In genomic region chr12:53832590-53832989, GRCm38 (mm10) we compare ENCODE assay signal across 14 mouse cellular contexts.
A peak's percentile ranks its signal among the peaks of the same experiment; 100 is the strongest.
DNase-seq lines count a peak whose midpoint lies in the region; ATAC-seq lines count a peak whose summit lies in the region.
"Had no signal": no experiment of that assay in that cellular context is flagged by ENCODE, and none has a peak within 500 bp of the region (broad histone marks: within the 10 kb centered on the region; RNA-seq: fewer than 3 reads in every experiment).

No protein-coding gene starts in this region.

- no peak for DNase-seq in hindbrain, embryonic 10.5 days (ENCODE audit: low spot score)
- DNase-seq in ovary, adult 18-20 months (ENCODE audit: low spot score): peak; percentile 27
- DNase-seq in ovary, postnatal 36 days (ENCODE audit: low spot score): no peak
- DNase-seq in Muller cell, postnatal 12 days (ENCODE audit: inconsistent ontology term): no peak
- DNase-seq: adrenal gland, postnatal 25 days; cerebellum, postnatal 36 days had no signal

- peak overlapping the region; percentile 40; the same call in 1 of the 2 replicates for H3K27ac ChIP-seq in hindbrain, embryonic 13.5 days
- no peak overlapping the region for H3K27ac ChIP-seq in hindbrain, embryonic 10.5 days
- H3K27ac ChIP-seq in forebrain, embryonic 15.5 days (replicated peaks): peak overlapping the region; percentile 71
- H3K27ac ChIP-seq in midbrain, embryonic 16.5 days (ENCODE audit: low read length): 0 out of 2 replicates have a peak overlapping the region, but pooled peaks have one; percentile 9
- H3K27ac ChIP-seq: heart, adult 2 months; hindbrain, postnatal 0 days; limb, embryonic 12.5 days had no signal

- 69% methylated on average over 6 of the region's 6 CpGs for WGBS in hindbrain, embryonic 13.5 days
- 86% methylated on average over 6 of the region's 6 CpGs for WGBS in hindbrain, embryonic 10.5 days
- 43% methylated on average over 6 of the region's 6 CpGs for WGBS in forebrain, embryonic 15.5 days
- 49% methylated on average over 6 of the region's 6 CpGs for WGBS in midbrain, embryonic 16.5 days

- no peak overlapping the region for H3K4me3 ChIP-seq in hindbrain, embryonic 13.5 days
- no peak overlapping the region for H3K4me3 ChIP-seq in hindbrain, embryonic 10.5 days
- H3K4me3 ChIP-seq in forebrain, embryonic 15.5 days: no peak overlapping the region
- H3K4me3 ChIP-seq in midbrain, embryonic 16.5 days (ENCODE audit: low read depth, low read length): no peak overlapping the region
- H3K4me3 ChIP-seq: heart, adult 2 months; limb, embryonic 12.5 days had no signal

- H3K27me3 ChIP-seq in hindbrain, embryonic 13.5 days: no peaks in the 10 kb centered on the region
- no peaks in the 10 kb centered on the region for H3K27me3 ChIP-seq in hindbrain, embryonic 10.5 days (ENCODE audit: insufficient read depth, poor library complexity, severe bottlenecking)
- H3K27me3 ChIP-seq in forebrain, embryonic 15.5 days: no peaks in the 10 kb centered on the region
- no peaks in the 10 kb centered on the region for H3K27me3 ChIP-seq in midbrain, embryonic 16.5 days (ENCODE audit: control insufficient read depth, insufficient read depth, low read depth, low read length)
- H3K27me3 ChIP-seq: Patski had no signal

- H3K9me3 ChIP-seq in hindbrain, embryonic 13.5 days: no peaks in the 10 kb centered on the region
- H3K9me3 ChIP-seq in hindbrain, embryonic 10.5 days: no peaks in the 10 kb centered on the region
- H3K9me3 ChIP-seq in forebrain, embryonic 15.5 days: no peaks in the 10 kb centered on the region
- H3K9me3 ChIP-seq in midbrain, embryonic 16.5 days (replicated peaks; ENCODE audit: control insufficient read depth, low read length, poor library complexity, severe bottlenecking): no peaks in the 10 kb centered on the region
- H3K9me3 ChIP-seq: limb, embryonic 12.5 days had no signal

- H3K4me2 ChIP-seq in hindbrain, embryonic 13.5 days: no peak overlapping the region
- no peak overlapping the region for H3K4me2 ChIP-seq in forebrain, embryonic 15.5 days (replicated peaks)
- no peak overlapping the region for H3K4me2 ChIP-seq in midbrain, embryonic 16.5 days (ENCODE audit: low read length)

- no peaks in the 10 kb centered on the region for H3K36me3 ChIP-seq in hindbrain, embryonic 13.5 days
- no peaks in the 10 kb centered on the region for H3K36me3 ChIP-seq in hindbrain, embryonic 10.5 days
- H3K36me3 ChIP-seq in forebrain, embryonic 15.5 days: no peaks in the 10 kb centered on the region
- H3K36me3 ChIP-seq in midbrain, embryonic 16.5 days (ENCODE audit: control insufficient read depth, insufficient read depth, low read length): no peaks in the 10 kb centered on the region
- H3K36me3 ChIP-seq: limb, embryonic 12.5 days had no signal

- no peak overlapping the region for H3K9ac ChIP-seq in hindbrain, embryonic 13.5 days
- no peak overlapping the region for H3K9ac ChIP-seq in forebrain, embryonic 15.5 days (replicated peaks)
- no peak overlapping the region for H3K9ac ChIP-seq in midbrain, embryonic 16.5 days (ENCODE audit: low read depth, low read length)
- H3K9ac ChIP-seq: limb, embryonic 12.5 days had no signal

- H3K4me1 ChIP-seq in hindbrain, embryonic 13.5 days (replicated peaks): peaks cover 42% of the 10 kb centered on the region
- peaks cover 15% of the 10 kb centered on the region for H3K4me1 ChIP-seq in hindbrain, embryonic 10.5 days (replicated peaks)
- peaks cover 48% of the 10 kb centered on the region for H3K4me1 ChIP-seq in forebrain, embryonic 15.5 days
- H3K4me1 ChIP-seq in midbrain, embryonic 16.5 days (ENCODE audit: control insufficient read depth, insufficient read depth, low read length): peaks cover 16% of the 10 kb centered on the region

- no peak for ATAC-seq in hindbrain, embryonic 13.5 days (ENCODE audit: low FRiP score)
- ATAC-seq in forebrain, embryonic 15.5 days (replicated peaks): peak; percentile 9; the same call in 1 of the 2 replicates
- ATAC-seq in midbrain, embryonic 16.5 days: no peak
- no peak for ATAC-seq in cerebellum, adult (ENCODE audit: insufficient number of reproducible peaks, low FRiP score, low TSS enrichment)
- ATAC-seq: Patski had no signal
